Mouse (Mus musculus) forebrain, embryonic 15.5 days (tissue): ENCODE results near the gene Dennd5b. TPM values are rescaled to one million over a fixed set of nuclear protein-coding genes. Genes with fewer than 3 reads are reported as not detected.
A peak's percentile ranks its signal among the peaks of the same experiment; 100 is the strongest.
"Not testable (repeated sequence)": the region's sequence is repeated elsewhere in the genome, so short reads cannot be mapped to it uniquely, and the experiment has no call there.

Source experiments
- ATAC-seq: fragments of 200-750 bp; cut with Nextera tagmentation; replicated peaks from 2 replicates; pipeline ENCODE4 v1.8.0; 2017; ENCODE audit warnings: mild to moderate bottlenecking, moderate TSS enrichment, moderate library complexity
- H3K27ac ChIP-seq: fragments of 300-500 bp; sonication (generic); replicated peaks from 2 replicates; pipeline ENCODE4 v1.5.1; 2015; ENCODE audit warnings: mild to moderate bottlenecking, inconsistent platforms
- H3K27me3 ChIP-seq: fragments of 300-500 bp; sonication (generic); 2 replicates; pipeline ENCODE4 v1.6.1; 2015; ENCODE audit warnings: inconsistent platforms
- H3K36me3 ChIP-seq: fragments of 300-500 bp; sonication (generic); 2 replicates; pipeline ENCODE4 v1.6.1; 2015; ENCODE audit warnings: mild to moderate bottlenecking, inconsistent platforms
- H3K4me1 ChIP-seq: fragments of 300-500 bp; sonication (generic); 2 replicates; pipeline ENCODE4 v1.6.1; 2015; ENCODE audit warnings: inconsistent platforms
- H3K4me2 ChIP-seq: fragments of 300-500 bp; sonication (generic); replicated peaks from 2 replicates; pipeline ENCODE4 v1.6.1; 2015; ENCODE audit warnings: mild to moderate bottlenecking, inconsistent platforms
- H3K4me3 ChIP-seq: fragments of 300-500 bp; sonication (generic); 2 replicates; pipeline ENCODE4 v1.5.1; 2015; ENCODE audit warnings: mild to moderate bottlenecking, inconsistent platforms
- H3K9ac ChIP-seq: fragments of 300-500 bp; sonication (generic); replicated peaks from 2 replicates; pipeline ENCODE4 v1.6.1; 2015; ENCODE audit warnings: mild to moderate bottlenecking, inconsistent platforms
- H3K9me3 ChIP-seq: fragments of 300-500 bp; sonication (generic); 2 replicates; pipeline ENCODE4 v1.6.1; 2016; ENCODE audit warnings: inconsistent platforms
- WGBS: fragments of 180-500 bp; shearing (Covaris S2); methylation state at CpG from one replicate; pipeline ENCODE4 v1.1.7; 2015; ENCODE audit warnings: mixed read lengths; 5-methylcytosine and 5-hydroxymethylcytosine counted together
- polyA plus RNA-seq: library from polyadenylated mRNA; unstranded; fragments of >200 nt; fragmentation: Nextera tagmentation; extraction: Ambion mirVana; gene quantifications from 2 replicates; pipeline ENCODE4 v1.2.1, GENCODE M21; 2015

Gene Dennd5b
- polyA plus RNA-seq, 1 experiment from 2014 or later = 13.3 TPM

DNA sequence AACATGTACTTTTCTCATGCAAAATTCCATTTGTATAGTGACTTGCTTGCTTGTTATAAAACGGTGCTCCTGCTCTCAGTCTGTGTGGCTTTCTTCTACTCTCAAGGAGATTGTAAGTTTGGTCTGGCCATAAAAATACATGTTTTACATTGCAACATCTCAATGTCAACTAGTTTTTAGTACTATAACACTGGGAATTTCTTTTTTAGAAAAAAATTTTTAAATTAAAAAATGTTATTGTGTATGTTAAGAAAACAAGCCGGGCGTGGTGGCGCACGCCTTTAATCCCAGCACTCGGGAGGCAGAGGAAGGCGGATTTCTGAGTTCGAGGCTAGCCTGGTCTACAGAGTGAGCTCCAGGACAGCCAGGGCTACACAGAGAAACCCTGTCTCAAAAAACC lies 28.4 kb upstream of the Dennd5b start, which contains the start of gene Gm10203:
Gene Gm10203 (plus strand): TSS at position 301 of the 400 bp plus-strand sequence.
- not testable (repeated sequence) for H3K27ac ChIP-seq, H3K27me3 ChIP-seq, H3K4me3 ChIP-seq, ATAC-seq, H3K4me1 ChIP-seq, H3K4me2 ChIP-seq, H3K36me3 ChIP-seq, H3K9me3 ChIP-seq, H3K9ac ChIP-seq
- 81% methylated on average over 8 of the region's 8 CpGs for whole genome bisulfite sequencing

- WGBS = 71% methylated on average over 4 of the region's 4 CpGs
- no peak overlapping the region for H3K4me2 ChIP-seq
- ATAC-seq = no peak
Measured at GRCm38 (mm10) chr6:149126675-149127074, 25.2 kb upstream of the Dennd5b start.

GRCm38 (mm10) chr6:149123042-149123441 lies 21.6 kb upstream of the Dennd5b start:
- Histone ChIP-seq H3K27ac (no peak overlapping the region), H3K4me3 (no peak overlapping the region), H3K4me2 (no peak overlapping the region), H3K4me1 (peaks cover 2% of the 10 kb centered on the region; the same call in 1 of the 2 replicates), H3K9ac (no peak overlapping the region), H3K27me3 (no peaks in the 10 kb centered on the region), H3K36me3 (no peaks in the 10 kb centered on the region), H3K9me3 (no peaks in the 10 kb centered on the region)
- ATAC-seq = no peak
- WGBS = 88% methylated on average over 3 of the region's 3 CpGs

More at GRCm38 (mm10) chr6:149126675-149127074, 25.2 kb upstream of the Dennd5b start:
- no peaks in the 10 kb centered on the region for H3K9me3 ChIP-seq
- no peaks in the 10 kb centered on the region for H3K4me1 ChIP-seq
- H3K36me3 ChIP-seq = no peaks in the 10 kb centered on the region
- no peaks in the 10 kb centered on the region for H3K27me3 ChIP-seq
- H3K27ac ChIP-seq = no peak overlapping the region
- no peak overlapping the region for H3K9ac ChIP-seq
- no peak overlapping the region for H3K4me3 ChIP-seq

GRCm38 (mm10) chr6:149119853-149120252 lies 18.4 kb upstream of the Dennd5b start:
- H3K36me3 ChIP-seq = no peaks in the 10 kb centered on the region
- H3K4me1 ChIP-seq = peaks cover 2% of the 10 kb centered on the region; the same call in 1 of the 2 replicates
- WGBS = 38% methylated on average over 2 of the region's 2 CpGs
- no peak overlapping the region for H3K9ac ChIP-seq
- no peaks in the 10 kb centered on the region for H3K9me3 ChIP-seq
- H3K27me3 ChIP-seq = no peaks in the 10 kb centered on the region
- no peak overlapping the region for H3K27ac ChIP-seq
- ATAC-seq = peak; percentile 69; the same call in 1 of the 2 replicates
- H3K4me3 ChIP-seq = no peak overlapping the region
- H3K4me2 ChIP-seq = no peak overlapping the region

- H3K9me3 ChIP-seq = no peaks in the 10 kb centered on the region
- no peak overlapping the region for H3K9ac ChIP-seq
- H3K4me1 ChIP-seq = peaks cover 2% of the 10 kb centered on the region; the same call in 1 of the 2 replicates
- no peaks in the 10 kb centered on the region for H3K27me3 ChIP-seq
- ATAC-seq = no peak
- WGBS = 82% methylated on average over 2 of the region's 2 CpGs
- no peak overlapping the region for H3K4me3 ChIP-seq
- no peak overlapping the region for H3K27ac ChIP-seq
- no peaks in the 10 kb centered on the region for H3K36me3 ChIP-seq
- no peak overlapping the region for H3K4me2 ChIP-seq
Measured at GRCm38 (mm10) chr6:149118935-149119334, 17.5 kb upstream of the Dennd5b start.

DNA sequence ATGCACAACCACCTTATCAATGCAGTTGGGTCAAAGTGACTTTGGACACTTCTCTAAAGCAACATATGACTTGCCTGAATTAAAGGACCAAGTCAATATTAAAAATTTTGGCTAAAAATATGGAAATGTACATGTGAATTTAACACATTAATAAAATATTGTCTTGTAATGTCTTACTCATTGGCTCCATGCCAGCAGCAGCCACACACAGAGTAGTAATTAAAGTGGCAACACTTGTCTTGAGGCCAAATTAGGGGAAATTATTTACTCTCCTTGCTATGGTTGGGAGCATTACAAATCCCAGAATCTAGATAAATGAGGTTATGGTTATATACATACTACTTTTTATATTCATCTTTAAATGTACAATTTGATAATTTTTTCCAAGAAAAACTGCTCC lies 15.5 kb upstream of the Dennd5b start:
- Histone ChIP-seq H3K4me3 (no peak overlapping the region), H3K27me3 (no peaks in the 10 kb centered on the region), H3K4me1 (peaks cover 2% of the 10 kb centered on the region; the same call in 1 of the 2 replicates), H3K4me2 (no peak overlapping the region), H3K36me3 (no peaks in the 10 kb centered on the region), H3K27ac (no peak overlapping the region), H3K9ac (no peak overlapping the region), H3K9me3 (no peaks in the 10 kb centered on the region)
- ATAC-seq = no peak

DNA sequence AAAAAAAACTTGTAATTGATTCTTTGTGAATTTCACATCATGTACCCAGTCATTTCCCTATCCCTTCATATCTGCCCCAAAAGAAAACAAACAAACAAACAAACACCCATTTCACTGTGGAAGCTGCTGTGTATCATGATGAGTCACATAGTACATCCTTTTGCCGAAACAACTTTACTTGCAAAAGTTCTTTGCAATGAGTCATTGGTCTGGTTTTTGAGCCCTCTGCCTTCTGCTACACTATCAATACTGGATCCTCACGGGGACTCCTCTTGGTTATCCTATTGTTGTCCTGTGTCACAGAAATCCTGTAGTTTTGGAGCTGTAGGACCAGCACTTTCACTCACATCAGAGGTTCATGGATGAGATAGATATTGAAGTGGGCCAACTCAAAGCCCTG lies 7.4 kb upstream of the Dennd5b start:
- Histone ChIP-seq H3K4me3 (no peak overlapping the region), H3K4me2 (no peak overlapping the region), H3K4me1 (no peaks in the 10 kb centered on the region), H3K9me3 (no peaks in the 10 kb centered on the region), H3K27ac (no peak overlapping the region), H3K27me3 (no peaks in the 10 kb centered on the region), H3K9ac (no peak overlapping the region), H3K36me3 (no peaks in the 10 kb centered on the region)
- no peak for ATAC-seq
- 82% methylated on average over 2 of the region's 2 CpGs for WGBS

DNA sequence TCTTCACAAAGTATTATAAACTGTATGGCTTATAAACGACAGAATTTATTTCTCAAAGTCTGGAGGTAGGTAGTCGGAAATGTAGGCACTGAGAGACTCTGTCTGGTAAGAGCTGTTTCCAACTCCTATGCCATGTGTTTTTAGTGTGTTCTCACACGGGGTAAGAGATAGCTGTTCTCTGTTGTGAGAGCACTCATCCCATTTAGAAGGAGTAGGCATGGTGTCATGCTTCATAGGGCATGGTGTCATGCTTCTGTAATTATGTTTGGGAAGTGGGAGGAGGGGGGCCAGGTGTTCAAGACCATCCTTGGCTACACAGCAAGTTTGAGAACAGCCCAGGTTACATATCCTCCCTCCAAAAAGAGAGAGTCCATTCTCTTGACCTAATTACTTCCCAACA lies 6.1 kb upstream of the Dennd5b start:
- Histone ChIP-seq H3K4me1 (no peaks in the 10 kb centered on the region), H3K4me2 (no peak overlapping the region), H3K36me3 (no peaks in the 10 kb centered on the region), H3K27ac (no peak overlapping the region), H3K4me3 (no peak overlapping the region), H3K27me3 (no peaks in the 10 kb centered on the region), H3K9ac (no peak overlapping the region), H3K9me3 (no peaks in the 10 kb centered on the region)
- WGBS = 76% methylated on average over 3 of the region's 3 CpGs
- ATAC-seq = no peak

DNA sequence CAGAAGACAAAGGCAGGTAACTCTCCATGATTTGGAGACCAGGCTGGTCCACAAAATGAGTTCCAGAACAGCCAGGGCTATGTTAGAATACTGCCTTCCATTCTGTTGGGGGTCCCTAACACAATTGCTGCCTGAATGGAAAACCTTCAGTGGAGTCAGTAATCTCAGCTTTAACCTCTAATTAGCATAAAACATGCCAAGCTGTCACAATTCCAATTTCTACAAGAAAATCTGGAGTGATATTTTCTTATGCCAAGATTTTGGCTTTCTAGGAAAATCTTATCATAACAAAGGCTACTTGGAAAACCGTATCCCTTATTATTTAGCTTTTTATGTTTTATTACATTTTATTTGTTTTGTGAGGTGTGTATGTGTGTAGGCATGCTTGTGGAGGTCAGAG lies 2.0 kb upstream of the Dennd5b start:
- Histone ChIP-seq H3K36me3 (no peaks in the 10 kb centered on the region), H3K27ac (no peak overlapping the region), H3K4me3 (no peak overlapping the region), H3K9me3 (no peaks in the 10 kb centered on the region), H3K27me3 (no peaks in the 10 kb centered on the region), H3K9ac (no peak overlapping the region), H3K4me2 (no peak overlapping the region), H3K4me1 (peaks cover 10% of the 10 kb centered on the region)
- ATAC-seq = no peak
- WGBS = 65% methylated on average over 1 of the region's 1 CpGs

- ATAC-seq = no peak
- 12% methylated on average over 7 of the region's 7 CpGs for WGBS
- H3K4me2 ChIP-seq = peak overlapping the region; percentile 75
- peak overlapping the region; percentile 88 for H3K9ac ChIP-seq
- H3K27me3 ChIP-seq = no peaks in the 10 kb centered on the region
- peak overlapping the region; percentile 77 for H3K4me3 ChIP-seq
- no peaks in the 10 kb centered on the region for H3K36me3 ChIP-seq
- peak overlapping the region; percentile 99 for H3K27ac ChIP-seq
- H3K9me3 ChIP-seq = no peaks in the 10 kb centered on the region
- H3K4me1 ChIP-seq = peaks cover 10% of the 10 kb centered on the region
Measured at GRCm38 (mm10) chr6:149101943-149102243, 413 bp upstream of the Dennd5b start.

- Histone ChIP-seq H3K36me3 (no peaks in the 10 kb centered on the region), H3K9me3 (no peaks in the 10 kb centered on the region), H3K4me1 (peaks cover 10% of the 10 kb centered on the region), H3K4me2 (peak overlapping the region; percentile 75), H3K27me3 (no peaks in the 10 kb centered on the region), H3K27ac (peak overlapping the region; percentile 99), H3K4me3 (peak overlapping the region; percentile 77), H3K9ac (peak overlapping the region; percentile 88)
- peak; percentile 59 for ATAC-seq
- 1% methylated on average over 48 of the region's 52 CpGs for WGBS
Measured at GRCm38 (mm10) chr6:149100174-149101075, 1.1 kb downstream of the Dennd5b start.

DNA sequence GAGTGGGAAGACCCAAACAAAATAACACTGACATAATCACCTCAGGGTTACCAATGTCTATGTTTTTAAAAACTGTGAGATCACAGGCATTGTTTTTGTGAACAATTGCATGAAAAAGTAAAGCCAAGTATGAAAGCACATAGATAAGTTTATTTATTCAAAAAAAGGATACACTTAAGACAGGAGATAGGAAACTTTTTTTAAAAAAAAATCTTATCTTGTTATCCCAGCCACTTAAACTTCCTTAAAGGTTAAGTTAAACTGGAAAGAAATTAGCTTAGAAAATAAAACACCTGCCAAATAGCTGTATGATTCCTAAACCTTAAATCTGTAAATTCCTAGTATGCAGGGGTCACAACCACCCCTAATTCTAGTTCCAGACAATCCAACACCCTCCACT lies 2.5 kb downstream of the Dennd5b start:
- H3K4me1 ChIP-seq = peaks cover 13% of the 10 kb centered on the region
- ATAC-seq = no peak
- H3K4me3 ChIP-seq = no peak overlapping the region
- no peak overlapping the region for H3K4me2 ChIP-seq
- H3K27ac ChIP-seq = no peak overlapping the region
- 0 out of 2 replicates have a peak overlapping the region, but pooled peaks have one; percentile 10 for H3K9ac ChIP-seq
- no peaks in the 10 kb centered on the region for H3K27me3 ChIP-seq
- H3K9me3 ChIP-seq = no peaks in the 10 kb centered on the region
- H3K36me3 ChIP-seq = no peaks in the 10 kb centered on the region

DNA sequence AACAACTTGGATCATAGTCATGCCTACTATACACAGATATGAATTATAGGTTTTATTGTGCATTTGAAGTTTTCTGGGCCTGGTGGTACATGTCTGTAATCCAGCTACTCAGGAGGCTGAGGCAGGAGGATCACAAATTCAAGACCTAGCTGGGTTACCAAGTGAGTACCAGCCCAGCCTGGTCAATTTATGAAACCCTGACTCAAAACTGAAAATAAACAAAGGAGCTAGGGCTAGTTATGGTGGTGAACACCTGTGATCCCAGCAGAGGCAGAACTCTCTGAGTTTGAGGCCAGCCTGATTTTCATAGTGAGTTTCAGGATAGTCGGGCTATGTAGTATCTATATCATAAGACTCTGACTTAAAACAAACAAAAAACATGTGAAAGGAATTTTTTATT lies 4.2 kb downstream of the Dennd5b start:
- WGBS = 100% methylated on average over 1 of the region's 1 CpGs
- Histone ChIP-seq H3K4me1 (peaks cover 13% of the 10 kb centered on the region), H3K27ac (no peak overlapping the region), H3K9ac (no peak overlapping the region), H3K4me2 (no peak overlapping the region), H3K4me3 (no peak overlapping the region), H3K27me3 (no peaks in the 10 kb centered on the region), H3K36me3 (no peaks in the 10 kb centered on the region), H3K9me3 (no peaks in the 10 kb centered on the region)
- no peak for ATAC-seq
